Mouse (Mus musculus): ENCODE data around the gene Atg2a.

- TF ChIP-seq CTCF (IDR thresholded peaks at IDR 0.05; ENCODE audit: low read depth, low read length) (no peak), POLR2A (IDR thresholded peaks at IDR 0.05; ENCODE audit: borderline replicate concordance, low read depth, low read length) (no peak)
Observed at GRCm38 (mm10) chr19:6292262-6292661, 50.8 kb downstream of the Atg2a start.
